Mouse (Mus musculus): ENCODE data around the gene Prkar1a.

The Prkar1a gene

GRCm38 (mm10) chr11:109673741-109674140 lies 24.5 kb downstream of the Prkar1a start:
- DNase-seq, result no peak

GRCm38 (mm10) chr11:109674542-109674941 lies 25.3 kb downstream of the Prkar1a start:
- no peak for DNase-seq

- DNase-seq, result no peak
These were observed 26.0 kb downstream of the Prkar1a start for GRCm38 (mm10) chr11:109675208-109675607.

- no peak for DNase-seq
These were observed 26.6 kb downstream of the Prkar1a start for GRCm38 (mm10) chr11:109675771-109676170.

- no peak for DNase-seq
These were observed 27.6 kb downstream of the Prkar1a start for GRCm38 (mm10) chr11:109676621-109677373.

GRCm38 (mm10) chr11:109678291-109678690 lies 29.1 kb downstream of the Prkar1a start:
- DNase-seq, result no peak

GRCm38 (mm10) chr11:109680934-109681333 lies 31.7 kb downstream of the Prkar1a start:
- no peak for DNase-seq

GRCm38 (mm10) chr11:109681556-109681955 lies 32.4 kb downstream of the Prkar1a start:
- no peak for DNase-seq

GRCm38 (mm10) chr11:109682221-109682620 lies 33.0 kb downstream of the Prkar1a start:
- DNase-seq, result no peak

- DNase-seq, result no peak
These were observed 40.3 kb downstream of the Prkar1a start for GRCm38 (mm10) chr11:109689539-109689938.

- DNase-seq, result no peak
These were observed 43.5 kb downstream of the Prkar1a start for GRCm38 (mm10) chr11:109692737-109693136.

- DNase-seq, result no peak
These were observed 47.3 kb downstream of the Prkar1a start for GRCm38 (mm10) chr11:109696519-109696918.

GRCm38 (mm10) chr11:109697089-109697643 lies 48.0 kb downstream of the Prkar1a start:
- DNase-seq, result no peak

GRCm38 (mm10) chr11:109698740-109699139 lies 49.5 kb downstream of the Prkar1a start:
- DNase-seq, result no peak

- no peak for DNase-seq
These were observed 50.6 kb downstream of the Prkar1a start for GRCm38 (mm10) chr11:109699784-109700183.

GRCm38 (mm10) chr11:109700761-109701160 lies 51.6 kb downstream of the Prkar1a start:
- no peak for DNase-seq

GRCm38 (mm10) chr11:109702031-109702815 lies 53.0 kb downstream of the Prkar1a start:
- DNase-seq, result no peak

GRCm38 (mm10) chr11:109703845-109704244 lies 54.6 kb downstream of the Prkar1a start:
- DNase-seq, result no peak

GRCm38 (mm10) chr11:109704311-109705205 lies 55.4 kb downstream of the Prkar1a start:
- DNase-seq, result no peak

GRCm38 (mm10) chr11:109705336-109706054 lies 56.3 kb downstream of the Prkar1a start:
- no peak for DNase-seq

- DNase-seq, result no peak
These were observed 56.8 kb downstream of the Prkar1a start for GRCm38 (mm10) chr11:109706055-109706412.

GRCm38 (mm10) chr11:109706586-109706985 lies 57.4 kb downstream of the Prkar1a start:
- DNase-seq, result no peak

Measured in right cerebral cortex, postnatal 4 days (tissue).